Mouse (Mus musculus): ENCODE data around the gene Omt2a.
"Not testable (repeated sequence)": the region's sequence is repeated elsewhere in the genome, so short reads cannot be mapped to it uniquely, and the experiment has no call there.

Gene Omt2a

DNA sequence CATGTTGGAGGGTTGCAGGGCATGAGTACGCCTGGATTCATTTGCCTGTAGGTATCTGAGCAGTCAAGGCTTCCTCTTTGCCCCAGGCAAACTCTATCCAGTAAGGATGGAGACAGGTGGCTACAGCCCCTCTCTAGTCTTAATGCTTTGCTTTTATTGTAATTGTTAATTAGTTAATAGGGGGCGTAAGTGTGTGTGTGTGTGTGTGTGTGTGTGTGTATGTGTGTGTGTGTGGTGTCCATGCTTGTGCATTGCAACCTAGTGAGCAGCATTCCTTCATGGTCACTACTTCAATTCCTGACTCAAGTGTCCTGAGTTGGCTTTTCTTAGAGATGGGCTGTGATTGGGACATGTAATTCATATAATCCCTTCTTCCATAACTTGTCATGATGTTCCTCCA lies at the start of gene Omt2a:
TSS of gene Omt2a (minus strand) at position 101 of the 400 bp plus-strand sequence.
- DNase-seq (ENCODE audit: low spot score) = no peak

DNA sequence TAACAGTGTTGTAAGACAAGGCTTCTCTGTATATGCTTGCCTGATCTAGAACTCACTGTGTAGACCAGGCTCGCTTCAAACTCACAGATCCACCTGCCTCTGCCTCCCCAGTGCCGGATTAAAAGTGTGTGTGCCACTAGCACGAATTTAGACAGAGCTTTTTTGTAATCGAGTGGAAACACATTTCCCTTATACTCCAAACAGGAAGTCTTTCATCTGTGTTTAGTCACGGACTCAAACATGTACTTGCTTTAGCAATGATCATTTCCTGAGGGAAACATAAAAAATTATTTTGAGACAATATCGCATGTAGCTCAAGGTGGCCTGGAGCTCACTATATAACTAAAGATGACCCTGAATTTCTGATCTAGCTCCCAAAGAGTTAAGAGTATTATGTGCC lies 48.8 kb upstream of the Omt2a start:
- DNase-seq (ENCODE audit: low spot score) = no peak

DNA sequence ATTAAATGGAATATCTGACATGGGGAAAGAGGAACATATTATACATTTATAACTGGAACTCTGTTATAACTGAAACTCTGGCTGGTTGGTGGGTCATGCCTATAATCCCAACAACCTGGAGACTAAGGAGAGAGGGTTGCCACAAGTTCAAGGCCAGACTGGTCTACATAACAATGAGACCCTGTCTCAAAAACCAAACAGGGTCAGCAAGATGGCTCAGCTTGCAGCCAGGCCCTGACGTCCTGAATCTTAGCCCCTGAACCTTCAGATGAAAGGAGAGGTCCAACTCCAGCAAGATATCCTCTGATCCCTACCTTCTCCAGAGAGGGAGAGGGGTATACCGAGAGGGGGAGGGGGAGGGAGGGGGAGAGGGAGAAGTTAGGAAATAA lies 45.9 kb upstream of the Omt2a start:
- no peak for DNase-seq (ENCODE audit: low spot score)

DNA sequence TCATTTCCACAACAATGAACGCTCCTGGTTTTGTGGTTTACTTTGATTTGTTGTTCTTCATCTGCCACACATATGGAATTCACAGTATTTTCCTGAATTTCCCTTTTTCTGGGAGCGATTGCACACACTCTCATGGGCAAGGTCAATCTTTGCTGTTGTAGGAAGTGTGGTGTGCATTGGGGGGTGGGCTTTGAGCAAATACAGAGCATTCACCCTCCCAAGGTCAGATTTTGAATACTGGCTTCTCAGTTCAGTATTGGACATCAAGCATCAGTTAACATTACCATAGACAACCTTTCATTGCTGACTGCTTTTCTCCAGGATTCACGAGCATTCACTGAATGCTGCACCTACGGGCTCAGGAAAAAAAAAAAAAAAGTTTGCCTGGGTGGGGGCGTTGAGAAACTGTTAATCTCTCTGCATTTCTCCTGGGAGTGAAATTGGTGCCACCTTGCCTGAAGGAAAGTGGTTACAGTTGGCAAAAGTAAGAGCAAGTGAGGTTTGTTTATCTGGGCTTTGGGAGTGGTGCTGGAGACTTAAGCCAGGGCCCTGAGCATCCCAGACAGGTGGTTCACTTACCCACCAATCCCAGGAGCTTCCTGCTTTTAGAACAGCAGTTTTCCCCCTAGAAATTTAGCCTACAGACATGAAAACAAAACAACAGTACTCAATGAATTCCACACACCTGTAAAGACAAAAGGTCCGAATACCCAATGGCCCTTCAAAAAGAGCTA lies 45.3 kb upstream of the Omt2a start:
- DNase-seq (ENCODE audit: low spot score) = no peak

DNA sequence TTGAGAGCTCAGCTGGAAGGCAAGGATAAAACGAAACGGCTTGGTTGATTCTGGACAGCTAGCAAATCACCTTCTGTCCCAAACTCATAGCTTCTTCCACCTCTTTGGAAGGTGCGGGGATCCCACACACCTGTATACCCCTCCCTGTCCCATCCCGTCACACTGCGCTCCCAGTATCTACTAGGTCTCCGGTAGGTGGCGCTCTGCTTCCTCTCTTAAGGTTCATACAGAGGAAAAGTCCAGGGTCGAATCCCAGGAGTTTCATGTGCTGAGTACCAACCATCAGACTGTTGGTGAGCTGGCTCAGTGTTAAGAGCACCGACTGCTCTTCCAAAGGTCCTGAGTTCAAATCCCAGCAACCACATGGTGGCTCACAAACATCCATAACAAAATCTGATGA lies 43.5 kb upstream of the Omt2a start:
- peak; percentile 86 for DNase-seq (ENCODE audit: low spot score)

DNA sequence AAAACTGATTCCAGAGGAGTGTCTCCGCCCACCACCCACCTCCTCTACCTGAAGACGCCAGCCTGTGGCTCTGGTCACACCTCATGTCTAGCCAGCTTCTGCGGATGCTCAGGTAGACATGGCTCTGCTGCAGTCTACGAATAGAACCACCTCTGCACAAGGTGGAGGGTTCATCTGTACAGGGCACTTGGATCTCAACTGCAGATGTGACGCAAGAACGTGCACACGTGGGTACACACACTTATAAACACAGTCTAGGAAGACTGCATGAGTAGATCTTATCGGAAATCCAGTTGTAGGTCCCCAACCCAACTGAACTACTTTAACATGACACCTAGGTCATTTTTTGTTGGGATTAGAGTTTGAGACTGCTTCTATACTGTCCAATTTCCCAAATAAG lies 41.0 kb upstream of the Omt2a start, which contains the start of gene Gsta2:
TSS of gene Gsta2 (minus strand) at position 178 of the 400 bp plus-strand sequence.
- DNase-seq (ENCODE audit: low spot score) = no peak

DNA sequence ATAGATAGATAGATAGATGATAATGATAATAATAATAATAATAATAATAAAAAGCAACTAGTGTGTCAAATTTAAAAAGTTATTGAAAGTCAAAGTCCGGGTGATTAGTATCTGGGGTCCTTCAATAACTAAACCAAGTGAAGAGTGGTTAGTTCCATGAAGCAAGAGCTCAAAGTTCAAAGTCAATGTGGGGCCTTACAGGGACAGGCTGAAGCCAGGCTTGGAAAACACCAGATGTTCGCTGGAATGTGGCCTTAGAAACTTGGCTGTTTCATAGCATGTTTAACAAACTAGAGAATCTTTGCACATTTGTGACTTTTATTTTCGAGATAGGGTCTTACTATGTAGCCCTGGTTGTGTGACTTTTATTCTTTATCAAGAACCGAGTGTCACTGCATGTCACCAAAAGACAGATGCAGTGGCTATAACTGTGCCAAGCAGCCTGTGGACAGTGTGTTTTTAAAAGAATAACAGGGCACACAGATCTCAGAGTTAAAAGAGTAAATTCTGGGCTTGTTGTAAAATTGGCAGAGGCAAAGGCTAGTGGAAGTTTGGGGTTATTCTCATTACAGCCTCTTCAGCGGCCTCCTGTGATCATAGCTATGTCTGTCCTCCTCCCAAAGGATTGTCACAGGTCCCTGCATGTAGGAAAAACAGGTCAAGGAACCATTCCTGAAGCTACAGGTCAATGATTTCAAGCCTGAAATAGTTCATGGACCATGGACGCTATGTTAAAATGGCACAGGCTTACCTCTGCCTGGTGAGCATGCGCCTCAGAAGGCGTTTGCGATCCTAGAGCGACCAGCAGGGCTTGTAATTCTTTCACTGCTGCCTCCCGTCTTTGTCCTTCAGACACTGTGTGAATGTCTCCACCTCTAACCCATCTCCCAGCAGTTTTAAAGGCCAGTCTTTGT lies 40.3 kb upstream of the Omt2a start:
- no peak for DNase-seq (ENCODE audit: low spot score)

DNA sequence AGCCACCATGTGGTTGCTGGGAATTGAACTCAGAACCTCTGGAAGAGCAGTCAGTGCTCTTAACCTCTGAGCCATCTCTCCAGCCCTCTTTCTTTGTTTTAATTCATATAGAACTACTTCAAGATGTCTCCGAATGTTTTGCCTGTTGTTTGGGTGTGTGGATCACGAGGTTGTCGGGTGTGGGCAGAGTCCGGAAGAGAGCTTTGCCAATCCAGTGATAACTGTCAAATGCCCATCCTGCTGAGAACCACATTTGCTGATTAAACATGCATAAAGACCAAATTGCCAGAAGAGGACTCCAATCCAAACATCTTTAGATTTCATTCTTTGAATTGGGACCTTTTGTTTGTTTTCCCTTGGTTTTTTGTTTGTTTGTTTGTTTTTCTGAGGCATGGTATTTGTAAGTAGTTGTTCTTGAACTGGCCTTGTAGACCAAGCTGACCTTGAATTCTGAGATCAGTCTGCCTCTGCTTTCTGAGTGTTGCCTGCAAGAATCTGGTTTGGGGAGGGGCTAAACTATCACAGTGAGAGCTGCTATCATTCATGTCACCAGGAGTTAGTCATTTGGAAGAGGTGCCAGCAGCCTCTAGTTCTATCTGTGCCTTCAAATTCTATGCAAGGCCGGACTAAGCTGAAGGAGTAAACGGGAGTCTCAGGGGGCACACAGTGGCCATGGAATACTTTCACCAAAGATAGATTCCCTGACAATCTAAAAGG lies 37.1 kb upstream of the Omt2a start:
- DNase-seq (ENCODE audit: low spot score) = no peak

DNA sequence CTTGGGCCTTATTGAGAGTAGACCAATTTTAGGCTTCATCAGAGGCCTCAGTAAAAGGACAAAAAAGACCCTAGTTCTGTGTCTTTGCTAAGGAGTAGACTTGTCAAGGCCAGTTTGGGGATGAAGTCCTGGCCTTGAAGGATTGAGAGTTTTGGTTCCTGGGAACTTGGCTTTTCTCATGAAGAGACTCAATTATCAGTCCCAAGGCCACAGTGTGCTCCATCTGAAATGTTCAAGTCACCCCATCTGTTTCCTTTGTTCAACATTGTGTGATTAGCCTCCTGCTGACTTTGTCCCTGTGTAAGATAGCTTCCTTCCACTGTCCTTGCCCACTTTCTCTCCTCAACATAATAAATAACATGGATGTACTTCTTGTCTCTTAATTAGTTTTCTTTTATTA lies 35.4 kb upstream of the Omt2a start:
- not testable (repeated sequence) for DNase-seq (ENCODE audit: low spot score)

DNA sequence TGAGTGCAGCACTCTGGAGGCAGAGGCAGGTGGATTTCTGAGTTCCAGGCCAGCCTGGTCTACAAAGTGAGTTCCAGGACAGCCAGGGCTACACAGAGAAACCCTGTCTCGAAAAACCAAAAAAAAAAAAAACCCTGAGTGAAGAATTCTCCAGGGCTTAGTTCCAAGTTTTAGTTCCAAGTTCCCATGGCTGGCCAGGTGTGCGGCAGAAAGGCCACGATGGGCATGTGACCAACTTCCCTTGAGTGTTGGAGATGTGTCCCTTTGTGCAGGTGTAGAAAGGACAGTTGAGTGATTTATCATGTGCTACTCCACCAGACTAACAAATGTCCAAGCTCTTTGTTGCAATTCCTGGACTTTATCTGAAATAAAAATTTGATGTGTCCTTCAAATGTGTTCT lies 34.5 kb upstream of the Omt2a start:
- DNase-seq (ENCODE audit: low spot score) = not testable (repeated sequence)

DNA sequence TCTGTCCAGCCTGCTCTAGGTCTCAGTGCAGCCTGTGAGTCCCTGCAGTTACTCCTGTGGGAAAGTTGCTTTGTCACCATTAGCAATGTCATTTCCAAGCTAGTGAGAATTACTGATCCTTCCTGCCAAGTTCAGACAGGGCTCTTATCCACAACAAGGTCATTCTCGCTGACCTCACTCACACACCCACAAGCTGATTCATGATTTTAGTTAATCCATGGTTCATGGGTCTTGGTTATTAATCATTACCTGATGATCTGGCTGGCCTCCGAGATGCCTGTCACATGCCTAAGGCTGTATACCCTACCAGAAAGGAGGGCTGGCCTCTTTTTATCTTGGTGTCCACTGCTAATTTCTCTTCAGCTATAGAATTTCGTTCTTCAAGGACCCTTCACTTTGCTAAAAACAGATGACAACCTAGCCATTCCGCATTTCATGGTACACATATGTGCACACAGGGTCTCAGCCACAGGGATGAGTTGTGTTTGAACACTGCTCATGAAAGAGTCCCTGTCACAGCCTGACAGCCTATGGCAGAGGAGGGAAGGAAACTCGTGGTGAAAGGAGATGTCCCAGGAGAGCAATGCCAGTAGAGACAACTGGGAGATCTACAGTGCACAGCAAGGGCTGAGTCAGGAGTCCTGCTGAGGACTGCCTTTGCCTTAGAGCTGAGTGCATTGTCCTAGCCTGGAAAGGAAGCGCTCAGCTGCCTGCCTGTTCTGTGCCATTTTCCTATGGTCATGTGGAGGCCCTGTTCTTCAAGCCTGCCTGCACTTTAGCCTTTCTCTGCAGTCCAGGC lies 33.8 kb upstream of the Omt2a start:
- not testable (repeated sequence) for DNase-seq (ENCODE audit: low spot score)

DNA sequence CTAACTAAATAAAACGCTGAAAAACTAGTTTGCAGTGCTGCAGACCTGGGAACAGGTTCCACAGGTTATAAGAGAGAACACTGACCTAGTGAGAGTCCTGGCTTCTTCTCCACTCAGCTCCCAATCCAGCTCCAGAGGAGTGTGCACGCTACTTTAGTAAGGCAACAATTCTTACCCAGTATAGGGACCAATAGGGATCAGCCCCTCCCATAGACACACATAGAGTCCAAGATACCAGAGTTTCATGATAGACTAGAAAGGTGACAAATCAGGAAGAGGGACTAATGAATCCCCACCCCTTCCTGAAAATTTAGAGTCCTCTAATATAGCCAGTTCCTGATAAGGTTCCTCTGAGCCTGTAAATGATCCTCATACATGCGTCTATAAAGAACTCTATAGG lies 32.4 kb upstream of the Omt2a start:
- no peak for DNase-seq (ENCODE audit: low spot score)

DNA sequence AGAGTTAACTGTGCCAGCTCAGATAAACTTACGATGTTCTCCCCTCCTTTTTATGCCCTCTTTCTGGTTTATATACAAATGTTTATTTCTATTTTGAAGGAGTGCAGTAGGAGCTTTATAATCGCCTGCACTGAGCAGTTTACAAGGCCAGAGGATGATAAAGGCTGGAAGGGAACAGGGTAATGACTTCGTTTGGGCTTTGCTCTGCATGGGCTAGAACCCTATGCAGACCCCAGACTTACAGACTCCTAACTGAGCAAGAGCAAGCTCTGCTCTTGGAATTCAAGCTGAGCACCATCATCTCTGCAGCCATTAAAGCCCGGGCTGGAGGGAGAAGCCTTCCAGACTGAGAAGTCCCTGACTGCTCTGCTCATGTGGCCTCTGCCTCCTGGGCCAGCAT lies 30.6 kb upstream of the Omt2a start:
- DNase-seq (ENCODE audit: low spot score) = not testable (repeated sequence)

DNA sequence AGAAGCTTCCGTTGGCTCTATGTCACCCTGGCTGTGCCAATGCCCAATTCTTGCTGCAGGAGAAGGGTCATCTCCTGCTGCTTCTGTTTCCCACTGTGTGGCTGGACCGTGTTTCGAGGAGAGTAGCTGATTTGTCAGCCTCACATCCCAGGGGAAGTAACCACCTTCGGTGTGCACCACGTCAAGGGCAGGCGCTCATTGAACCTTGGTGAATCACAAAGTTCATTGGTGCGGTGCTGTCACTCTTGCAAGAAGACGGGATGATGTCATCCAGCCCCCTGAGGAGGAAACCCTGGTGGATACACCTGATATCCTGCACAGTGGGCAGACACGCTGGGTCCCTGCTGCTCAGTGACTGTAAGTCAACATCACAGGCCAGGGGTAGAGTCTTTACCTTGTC lies 28.5 kb upstream of the Omt2a start:
- DNase-seq (ENCODE audit: low spot score) = not testable (repeated sequence)

DNA sequence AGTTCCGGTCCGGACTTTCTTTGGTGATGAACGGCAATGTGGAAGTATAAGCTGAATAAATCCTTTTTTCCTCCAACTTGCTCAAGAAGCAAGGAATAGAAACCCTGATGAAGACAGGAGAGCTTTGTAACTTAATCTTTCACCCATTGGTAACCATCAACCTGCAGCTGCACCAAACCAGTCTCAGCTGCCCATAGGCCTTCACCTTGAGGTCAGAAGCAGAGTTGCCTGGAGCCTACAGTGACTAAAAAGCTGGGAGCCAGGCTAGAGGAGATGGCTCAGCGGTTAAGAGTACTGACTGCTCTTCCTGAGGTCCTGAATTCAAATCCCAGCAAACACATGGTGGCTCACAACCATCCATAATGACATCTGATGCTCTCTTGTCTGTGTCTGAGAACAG lies 27.9 kb upstream of the Omt2a start:
- not testable (repeated sequence) for DNase-seq (ENCODE audit: low spot score)

DNA sequence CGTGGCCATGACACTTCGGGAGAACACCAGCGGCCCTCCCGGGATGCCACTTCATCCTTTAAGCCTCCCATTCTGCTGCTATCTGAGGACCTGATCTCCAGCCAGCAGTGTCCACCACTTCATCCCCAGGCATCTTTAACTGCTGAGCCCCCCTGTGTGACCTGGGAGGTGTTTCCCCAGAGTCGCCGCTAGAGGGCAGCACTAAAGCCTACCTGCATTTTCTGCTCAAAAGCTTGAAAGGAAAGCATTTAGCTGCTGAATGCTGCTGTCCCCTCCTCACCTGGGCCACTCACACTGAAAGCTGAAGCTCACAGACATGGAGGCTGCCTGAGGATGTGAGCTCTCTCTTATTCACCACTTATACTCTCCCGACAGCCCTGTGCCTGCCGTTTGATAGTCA lies 25.7 kb upstream of the Omt2a start:
- peak; percentile 76 for DNase-seq (ENCODE audit: low spot score)

DNA sequence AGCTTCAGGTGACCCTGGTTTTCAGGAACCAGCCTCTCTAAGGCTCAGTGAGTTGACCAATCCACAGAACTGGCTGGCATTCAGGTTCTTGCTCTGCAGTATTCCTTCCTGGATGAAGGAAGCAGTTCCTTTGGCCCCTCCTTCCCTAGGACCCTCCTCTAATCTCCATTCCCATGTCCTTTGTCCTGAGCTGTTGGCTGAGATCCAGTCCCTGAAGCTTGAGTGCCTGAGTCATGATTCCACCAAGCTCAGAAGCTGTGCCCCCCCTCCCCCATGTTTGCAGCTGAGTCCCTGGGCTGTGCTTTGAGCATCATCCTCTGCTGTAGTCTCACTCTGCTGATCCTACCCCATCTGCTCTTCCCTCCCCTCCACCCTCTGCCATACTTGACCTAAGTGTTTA lies 22.5 kb upstream of the Omt2a start:
- DNase-seq (ENCODE audit: low spot score) = not testable (repeated sequence)

DNA sequence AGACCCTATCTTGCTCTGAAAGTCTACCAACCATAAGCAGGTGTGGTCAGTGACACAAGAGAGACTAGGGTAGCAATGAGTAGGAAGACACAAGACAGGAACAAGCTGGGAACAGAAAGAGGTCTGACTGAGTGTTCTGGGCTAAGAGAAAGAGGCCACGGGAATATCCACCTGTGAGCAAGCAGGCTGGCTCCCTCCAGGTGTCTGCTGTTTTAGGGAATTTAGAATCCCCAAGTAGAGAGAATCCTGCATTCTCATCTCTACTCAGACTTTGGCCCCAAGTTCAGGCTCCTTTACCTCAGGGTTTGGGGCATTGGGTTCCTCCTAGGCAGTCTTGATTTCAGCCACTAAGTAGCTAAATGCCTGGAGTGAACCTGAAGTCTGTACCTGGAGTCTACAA lies 12.7 kb upstream of the Omt2a start, which contains the start of gene Omt2b:
TSS of gene Omt2b (plus strand) at position 301 of the 400 bp plus-strand sequence.
- not testable (repeated sequence) for DNase-seq (ENCODE audit: low spot score)

DNA sequence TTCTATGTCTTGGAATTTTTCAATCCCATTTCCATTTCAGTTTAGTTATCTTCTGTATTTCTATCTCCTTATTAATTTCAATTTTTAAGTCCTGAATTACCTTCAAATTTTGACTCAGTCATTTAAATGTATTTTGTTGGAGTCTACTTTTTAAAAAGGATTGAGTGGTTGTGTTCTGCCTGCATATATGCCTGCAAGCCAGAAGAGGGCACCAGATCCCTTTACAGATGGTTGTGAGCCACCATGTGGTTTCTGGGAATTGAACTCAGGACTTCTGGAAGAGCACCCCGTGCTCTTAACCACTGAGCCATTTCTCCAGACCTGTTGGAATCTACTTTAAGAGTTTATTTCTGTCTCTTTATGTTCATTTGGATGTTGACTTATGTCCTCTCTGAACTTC lies 4.9 kb upstream of the Omt2a start:
- DNase-seq (ENCODE audit: low spot score) = no peak

DNA sequence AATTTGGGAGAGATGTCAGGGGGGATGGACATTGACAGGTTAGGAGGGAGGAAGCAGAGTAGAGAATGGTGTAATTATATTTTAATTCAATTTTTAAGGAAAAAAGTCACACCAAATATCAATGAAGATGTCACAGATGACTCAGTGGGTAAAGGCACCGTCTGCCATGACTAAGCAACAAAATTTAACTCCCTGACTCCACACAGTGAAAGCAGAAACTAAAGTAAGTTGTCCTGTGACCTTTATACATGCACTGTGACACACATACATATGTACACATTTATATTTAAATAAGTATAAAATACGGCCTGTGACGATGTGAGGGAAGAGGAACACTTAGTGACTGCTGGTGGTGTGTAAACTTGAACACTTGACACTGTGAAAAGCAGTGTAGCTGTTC lies 6.5 kb downstream of the Omt2a start:
- DNase-seq (ENCODE audit: low spot score) = not testable (repeated sequence)

DNA sequence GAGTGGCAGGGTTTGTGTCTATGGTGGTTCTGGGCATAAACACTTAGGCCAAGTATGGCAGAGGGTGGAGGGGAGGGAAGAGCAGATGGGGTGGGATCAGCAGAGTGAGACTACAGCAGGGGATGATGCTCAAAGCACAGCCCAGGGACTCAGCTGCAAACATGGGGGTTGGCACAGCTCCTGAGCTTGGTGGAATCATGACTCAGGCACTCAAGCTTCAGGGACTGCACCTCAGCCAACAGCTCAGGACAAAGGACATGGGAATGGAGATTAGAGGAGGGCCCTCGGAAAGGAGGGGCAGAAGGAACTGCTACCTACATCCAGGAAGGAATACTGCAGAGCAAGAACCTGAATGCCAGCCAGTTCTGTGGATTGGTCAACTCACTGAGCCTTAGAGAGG lies 15.5 kb downstream of the Omt2a start:
- DNase-seq (ENCODE audit: low spot score) = not testable (repeated sequence)

DNA sequence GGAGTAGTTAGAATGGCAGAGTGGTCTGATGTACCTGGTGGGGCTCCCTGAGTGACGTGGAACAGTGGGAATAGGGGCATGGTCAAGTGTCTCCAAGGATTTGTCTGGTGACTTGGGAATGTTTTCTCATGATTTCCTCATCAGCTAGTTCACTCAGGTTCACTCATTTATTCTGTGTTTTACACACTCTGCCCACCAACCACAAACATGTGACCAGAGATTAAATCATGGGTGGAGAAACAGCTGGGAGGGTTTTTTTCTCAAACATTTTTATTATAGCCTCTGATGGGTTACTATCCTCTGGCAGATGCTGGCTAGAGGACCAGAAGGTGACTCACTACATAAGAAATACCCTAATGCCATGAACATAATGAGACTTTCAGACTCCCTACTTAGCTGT lies 16.4 kb downstream of the Omt2a start:
- DNase-seq (ENCODE audit: low spot score) = no peak

All from testis, postnatal 10 days (tissue).